Mouse (Mus musculus) MEL (cell line): Measurements from ENCODE around the gene Myo18a. TPM values are rescaled to one million over a fixed set of nuclear protein-coding genes. Genes with fewer than 3 reads are reported as not detected.

Experiments used
- DNase-seq: peaks from one replicate; pipeline ENCODE4 v3.0.0; 2011; ENCODE audit warnings: low read depth, low spot score
- H3K27ac ChIP-seq: 2 replicates; pipeline ENCODE4 v1.5.1; 2012; ENCODE audit warnings: low read depth, mild to moderate bottlenecking, control low read depth, low read length, moderate library complexity; ENCODE audit not compliant: control insufficient read depth
- H3K27me3 ChIP-seq, 2 experiments: fragments of 150-350 bp in 1 of 2; sonication (generic) in 1 of 2; 2 replicates each; pipeline ENCODE4 v1.6.1; 2012; ENCODE audit warnings: low read length in 2 of 2, mild to moderate bottlenecking in 2 of 2, improper control_type of control experiment in 1 of 2, moderate library complexity in 1 of 2; ENCODE audit not compliant: insufficient read depth in 2 of 2, control insufficient read depth in 1 of 2
- H3K36me3 ChIP-seq, 2 experiments: 2 replicates each; pipeline ENCODE4 v1.6.1; 2012 to 2014; ENCODE audit warnings: low read length in 2 of 2, improper control_type of control experiment in 1 of 2, inconsistent platforms in 1 of 2, mild to moderate bottlenecking in 1 of 2; ENCODE audit not compliant: insufficient read depth in 2 of 2, control insufficient read depth in 1 of 2
- H3K4me1 ChIP-seq, 2 experiments: fragments of 150-350 bp in 1 of 2; sonication (generic) in 1 of 2; 2 replicates each; pipeline ENCODE4 v1.6.1; 2012; ENCODE audit warnings: low read length in 2 of 2, improper control_type of control experiment in 1 of 2, mild to moderate bottlenecking in 1 of 2; ENCODE audit not compliant: insufficient read depth in 2 of 2, control insufficient read depth in 1 of 2
- H3K4me3 ChIP-seq, 2 experiments: fragments of 150-350 bp in 1 of 2; sonication (generic) in 1 of 2; 2 replicates each; pipeline ENCODE4 v1.5.1; 2012; ENCODE audit warnings: low read depth in 2 of 2, low read length in 2 of 2, mild to moderate bottlenecking in 2 of 2, moderate library complexity in 2 of 2, control low read depth in 1 of 2, improper control_type of control experiment in 1 of 2; ENCODE audit not compliant: control insufficient read depth in 1 of 2, insufficient read depth in 1 of 2
- H3K79me2 ChIP-seq: 2 replicates; pipeline ENCODE4 v1.6.1; 2012; ENCODE audit warnings: mild to moderate bottlenecking, low read length, moderate library complexity; ENCODE audit not compliant: control insufficient read depth, poor library complexity, insufficient read depth
- H3K9ac ChIP-seq: 2 replicates; pipeline ENCODE4 v1.6.1; 2012; ENCODE audit warnings: low read depth, mild to moderate bottlenecking, control low read depth, low read length, moderate library complexity; ENCODE audit not compliant: control insufficient read depth, poor library complexity, severe bottlenecking
- H3K9me3 ChIP-seq: fragments of 150-350 bp; sonication (generic); replicated peaks from 2 replicates; pipeline ENCODE4 v1.6.1; 2012; ENCODE audit warnings: mild to moderate bottlenecking, low read length, improper control_type of control experiment, moderate library complexity; ENCODE audit not compliant: insufficient read depth
- CHD1 ChIP-seq: IDR thresholded peaks from 2 replicates; pipeline ENCODE4 v1.6.1; 2012; ENCODE audit warnings: low read depth, mild to moderate bottlenecking, inconsistent platforms, low read length, improper control_type of control experiment
- CHD2 ChIP-seq: IDR thresholded peaks from 2 replicates; pipeline ENCODE4 v1.6.1; 2011; ENCODE audit warnings: low read length, improper control_type of control experiment
- E2F4 ChIP-seq: IDR thresholded peaks from 2 replicates; pipeline ENCODE4 v1.6.1; 2011; ENCODE audit warnings: low read depth, low read length, improper control_type of control experiment, borderline replicate concordance
- GATA1 ChIP-seq: IDR thresholded peaks from 2 replicates; pipeline ENCODE4 v1.6.1; 2011; ENCODE audit warnings: low read depth, low read length, improper control_type of control experiment
- HCFC1 ChIP-seq: IDR thresholded peaks from 2 replicates; pipeline ENCODE4 v1.6.1; 2012; ENCODE audit warnings: low read depth, mild to moderate bottlenecking, inconsistent platforms, low read length, improper control_type of control experiment, moderate library complexity
- JUND ChIP-seq: IDR thresholded peaks from 2 replicates; pipeline ENCODE4 v1.6.1; 2011; ENCODE audit warnings: low read depth, mild to moderate bottlenecking, improper control_type of control experiment, low read length
- KAT2A ChIP-seq: conservative IDR thresholded peaks from 2 replicates; pipeline ENCODE4 v1.6.1; 2012; ENCODE audit warnings: low read depth, low read length, improper control_type of control experiment, inconsistent platforms
- MAX ChIP-seq: IDR thresholded peaks from 2 replicates; pipeline ENCODE4 v1.6.1; 2011; ENCODE audit warnings: low read length, improper control_type of control experiment
- MAZ ChIP-seq: IDR thresholded peaks from 2 replicates; pipeline ENCODE4 v1.6.1; 2012; ENCODE audit warnings: low read depth, mild to moderate bottlenecking, inconsistent platforms, low read length, improper control_type of control experiment
- MXI1 ChIP-seq: IDR thresholded peaks from 2 replicates; pipeline ENCODE4 v1.6.1; 2011; ENCODE audit warnings: mild to moderate bottlenecking, low read depth, low read length, improper control_type of control experiment
- NELFE ChIP-seq: IDR thresholded peaks from 2 replicates; pipeline ENCODE4 v1.6.1; 2011; ENCODE audit warnings: low read depth, low read length, improper control_type of control experiment
- NRF1 ChIP-seq: IDR thresholded peaks from 2 replicates; pipeline ENCODE4 v1.6.1; 2014; ENCODE audit warnings: low read depth, mild to moderate bottlenecking, inconsistent platforms, low read length, improper control_type of control experiment, moderate library complexity; ENCODE audit not compliant: poor library complexity, insufficient read depth, severe bottlenecking
- POLR2AphosphoS2 ChIP-seq: IDR thresholded peaks from 2 replicates; pipeline ENCODE4 v1.6.1; 2011; ENCODE audit warnings: low read length, improper control_type of control experiment
- RAD21 ChIP-seq: IDR thresholded peaks from 2 replicates; pipeline ENCODE4 v1.6.1; 2011; ENCODE audit warnings: mild to moderate bottlenecking, low read depth, low read length, improper control_type of control experiment
- RCOR1 ChIP-seq: IDR thresholded peaks from 2 replicates; pipeline ENCODE4 v1.6.1; 2012; ENCODE audit warnings: low read depth, mild to moderate bottlenecking, inconsistent platforms, low read length, improper control_type of control experiment
- SIN3A ChIP-seq: IDR thresholded peaks from 2 replicates; pipeline ENCODE4 v1.6.1; 2012; ENCODE audit warnings: low read length, improper control_type of control experiment, inconsistent platforms
- UBTF ChIP-seq: IDR thresholded peaks from 2 replicates; pipeline ENCODE4 v1.6.1; 2012; ENCODE audit warnings: low read depth, mild to moderate bottlenecking, inconsistent platforms, low read length, improper control_type of control experiment, moderate library complexity, borderline replicate concordance; ENCODE audit not compliant: insufficient read depth
- USF1 ChIP-seq: IDR thresholded peaks from 2 replicates; pipeline ENCODE4 v1.6.1; 2014; ENCODE audit warnings: low read depth, mild to moderate bottlenecking, inconsistent platforms, low read length, improper control_type of control experiment, moderate library complexity
- ZMIZ1 ChIP-seq: IDR thresholded peaks from 2 replicates; pipeline ENCODE4 v1.6.1; 2012; ENCODE audit warnings: low read depth, mild to moderate bottlenecking, inconsistent platforms, low read length, improper control_type of control experiment, moderate library complexity
- polyA plus RNA-seq, 2 experiments: library from polyadenylated mRNA; stranded (reverse) in 1 of 2; unstranded in 1 of 2; fragments of >175 nt in 1 of 2; fragments of >200 nt in 1 of 2; gene quantifications; 2 replicates each; pipeline versions ENCODE4 v1.2.1 to v1.2.4; 2012; ENCODE audit warnings: low replicate concordance in 2 of 2, low read depth in 1 of 2; ENCODE audit not compliant: insufficient read length in 2 of 2, insufficient read depth in 1 of 2, missing spikeins in 1 of 2
- total RNA-seq: library from RNA; depleted of rRNA; stranded (reverse); fragments of 300-350 nt; gene quantifications from 2 replicates; pipeline ENCODE4 v1.2.3, GENCODE M21; 2012

The Myo18a gene
- total and polyA plus RNA-seq, 3 experiments: 13.1 to 18.0 TPM; not detected in 1

- TF ChIP-seq MXI1: peak; percentile 73
- TF ChIP-seq ZMIZ1: no peak
- TF ChIP-seq RCOR1: peak; percentile 86
- peak; percentile 43; the same call in 1 of the 2 replicates for TF ChIP-seq E2F4
- no peak for TF ChIP-seq CHD1
- TF ChIP-seq KAT2A: no peak
- no peak; the same call in 1 of the 2 replicates for TF ChIP-seq MAX
- TF ChIP-seq SIN3A: peak; percentile 92
- TF ChIP-seq MAZ: peak; percentile 99
- peak; percentile 92 for TF ChIP-seq GATA1
- no peak for TF ChIP-seq NRF1
- no peak for TF ChIP-seq USF1
- TF ChIP-seq POLR2AphosphoS2: no peak
- TF ChIP-seq JUND: no peak
- TF ChIP-seq UBTF: no peak
- no peak; the same call in 1 of the 2 replicates for TF ChIP-seq NELFE
- peak; percentile 51; the same call in 1 of the 2 replicates for TF ChIP-seq HCFC1
Observed at GRCm38 (mm10) chr11:77791752-77792565, 28.9 kb downstream of the Myo18a start (continued).

DNA sequence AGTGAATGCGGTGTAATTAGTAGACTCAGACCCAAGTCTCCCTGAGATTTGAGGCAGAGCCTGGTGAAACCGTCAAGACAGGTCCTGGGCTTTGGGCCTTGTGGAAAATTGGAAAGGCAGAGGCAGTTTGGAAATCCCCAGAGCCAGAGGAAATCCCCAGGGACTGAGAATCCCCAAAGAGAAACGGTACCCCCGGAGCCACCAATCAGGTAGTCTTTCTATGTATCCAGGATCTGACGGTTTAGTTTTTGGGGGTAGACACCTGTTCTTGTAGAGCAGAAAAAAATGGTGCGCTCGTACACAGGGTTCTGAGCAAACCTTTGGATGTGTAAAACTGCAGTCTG is 29.5 kb downstream of the Myo18a start:
- Histone ChIP-seq H3K79me2 (no peaks in the 10 kb centered on the region), H3K4me3 (no peak overlapping the region; a peak in 1 of 4 replicates), H3K4me1 (peaks cover 12 to 28% of the 10 kb centered on the region in 2 experiments), H3K9ac (peak overlapping the region; percentile 54; the same call in 1 of the 2 replicates), H3K36me3 (peaks cover 0 to 24% of the 10 kb centered on the region in 2 experiments; a peak in 2 of 4 replicates), H3K27me3 (no peaks in the 10 kb centered on the region), H3K9me3 (no peaks in the 10 kb centered on the region), H3K27ac (peak overlapping the region; percentile 62)
- DNase-seq: peak; percentile 36
- TF ChIP-seq CHD2: no peak
- TF ChIP-seq KAT2A: no peak
- TF ChIP-seq RAD21: no peak
- TF ChIP-seq POLR2AphosphoS2: no peak
- TF ChIP-seq JUND: no peak
